Mouse (Mus musculus): ENCODE measurements at regions not wholly inside any gene's neighbourhood (a gene's known extent, or its start where the extent isn't known, plus 50 kb on each side); places are given as distances from the start of the nearest gene placed in this dataset.

GRCm38 (mm10) chr11:57583636-57584277 is 61.5 kb upstream of the Galnt10 start:
- Histone ChIP-seq H3K27ac (peak overlapping the region; percentile 59), H3K4me2 (no peak overlapping the region), H3K9ac (no peak overlapping the region), H3K4me3 (no peak overlapping the region), H3K36me3 (replicated peaks) (no peaks in the 10 kb centered on the region), H3K27me3 (replicated peaks) (no peaks in the 10 kb centered on the region), H3K4me1 (peaks cover 36% of the 10 kb centered on the region), H3K9me3 (no peaks in the 10 kb centered on the region)
- ATAC-seq (replicated peaks), result 0 out of 2 replicates have a peak, but pooled peaks have one; percentile 22
- 22% methylated on average over 7 of the region's 7 CpGs for WGBS

- Histone ChIP-seq H3K27ac (no peak overlapping the region), H3K9me3 (no peaks in the 10 kb centered on the region), H3K27me3 (replicated peaks) (0 out of 2 replicates have a peak, but pooled peaks cover 5% of the 10 kb centered on the region), H3K4me1 (peaks cover 36% of the 10 kb centered on the region), H3K36me3 (replicated peaks) (no peaks in the 10 kb centered on the region), H3K4me2 (no peak overlapping the region), H3K9ac (no peak overlapping the region), H3K4me3 (no peak overlapping the region)
- 81% methylated on average over 3 of the region's 3 CpGs for WGBS
- no peak for ATAC-seq (replicated peaks)
These were observed 59.6 kb upstream of the Galnt10 start for GRCm38 (mm10) chr11:57585646-57586045.

DNA sequence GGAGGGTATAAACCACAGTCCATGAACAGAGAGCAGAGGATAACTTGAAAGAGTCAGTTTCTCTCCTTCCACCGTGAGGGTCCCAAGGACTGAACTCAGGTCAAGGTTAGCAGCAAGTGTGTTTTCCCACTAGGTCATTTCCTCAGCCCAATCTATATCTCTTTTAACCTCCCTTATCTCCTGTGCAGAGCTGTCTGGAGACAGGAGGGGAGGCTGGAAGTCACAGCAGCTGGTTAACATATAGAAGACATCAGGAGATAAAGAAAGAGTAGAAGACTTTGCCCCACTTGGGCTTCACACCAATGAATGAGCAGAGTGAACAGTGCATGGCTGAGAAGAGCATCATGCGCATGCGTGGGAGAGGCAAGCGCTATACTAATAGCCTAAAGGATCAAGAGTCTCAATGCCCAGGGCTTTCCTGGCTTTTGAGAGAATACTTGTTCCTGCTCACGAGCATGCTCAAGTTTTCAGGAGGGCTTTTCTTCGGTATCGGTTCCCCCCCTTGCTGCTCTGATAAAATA is 53.0 kb upstream of the Galnt10 start:
- H3K9me3 ChIP-seq, result no peaks in the 10 kb centered on the region
- H3K27ac ChIP-seq, result no peak overlapping the region
- 91% methylated on average over 7 of the region's 7 CpGs for WGBS
- H3K36me3 ChIP-seq (replicated peaks), result no peaks in the 10 kb centered on the region
- peaks cover 9% of the 10 kb centered on the region for H3K4me1 ChIP-seq
- H3K4me2 ChIP-seq, result no peak overlapping the region
- no peak overlapping the region for H3K9ac ChIP-seq
- ATAC-seq (replicated peaks), result no peak
- H3K4me3 ChIP-seq, result no peak overlapping the region
- H3K27me3 ChIP-seq (replicated peaks), result 0 out of 2 replicates have a peak, but pooled peaks cover 5% of the 10 kb centered on the region
